Mouse (Mus musculus): ENCODE data around the gene Bptf.

The Bptf gene

DNA sequence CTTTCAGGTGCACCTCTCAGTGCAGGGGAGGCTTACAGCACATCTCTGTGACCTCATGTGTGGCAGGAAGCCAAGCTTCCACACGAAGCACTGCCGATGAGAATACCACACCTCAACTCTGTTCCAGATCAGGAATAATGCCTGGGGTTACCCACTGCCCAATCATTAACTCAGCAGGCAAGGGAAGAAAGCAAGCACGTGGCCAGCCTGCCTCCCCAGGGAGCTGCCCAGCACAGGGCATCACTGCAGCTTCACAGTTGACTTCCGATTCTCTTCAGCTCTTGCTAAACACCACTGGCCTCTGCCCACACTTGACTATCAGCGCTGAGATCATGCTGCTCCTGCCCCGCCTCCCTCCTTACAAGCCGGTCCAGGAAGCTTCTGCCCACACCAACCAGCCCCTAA, 7.6 kb downstream of the Bptf start:
- 0 out of 2 replicates have a peak, but pooled peaks have one; percentile 31 for ATAC-seq (ENCODE audit: insufficient number of reproducible peaks, low FRiP score, low TSS enrichment)

DNA sequence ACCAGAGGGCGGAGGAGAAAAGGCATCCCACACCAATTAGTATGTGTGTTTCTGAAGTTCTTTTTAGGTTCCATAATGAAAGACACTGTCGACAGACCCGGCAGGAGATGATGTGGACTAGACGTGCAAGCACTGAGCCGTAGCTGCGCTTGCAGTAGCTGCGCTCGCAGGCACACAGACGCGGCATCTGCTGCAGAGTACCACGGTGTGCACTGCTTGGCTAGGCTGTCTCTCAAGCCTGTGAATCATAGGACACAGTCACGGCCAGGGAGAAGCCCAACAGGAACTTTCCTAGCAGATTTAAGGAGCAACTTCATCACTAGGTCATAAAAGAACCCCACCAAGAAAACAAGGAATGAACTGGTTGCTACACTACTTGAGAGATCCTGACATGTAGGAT, 14.1 kb downstream of the Bptf start:
- ATAC-seq (ENCODE audit: insufficient number of reproducible peaks, low FRiP score, low TSS enrichment), result no peak

DNA sequence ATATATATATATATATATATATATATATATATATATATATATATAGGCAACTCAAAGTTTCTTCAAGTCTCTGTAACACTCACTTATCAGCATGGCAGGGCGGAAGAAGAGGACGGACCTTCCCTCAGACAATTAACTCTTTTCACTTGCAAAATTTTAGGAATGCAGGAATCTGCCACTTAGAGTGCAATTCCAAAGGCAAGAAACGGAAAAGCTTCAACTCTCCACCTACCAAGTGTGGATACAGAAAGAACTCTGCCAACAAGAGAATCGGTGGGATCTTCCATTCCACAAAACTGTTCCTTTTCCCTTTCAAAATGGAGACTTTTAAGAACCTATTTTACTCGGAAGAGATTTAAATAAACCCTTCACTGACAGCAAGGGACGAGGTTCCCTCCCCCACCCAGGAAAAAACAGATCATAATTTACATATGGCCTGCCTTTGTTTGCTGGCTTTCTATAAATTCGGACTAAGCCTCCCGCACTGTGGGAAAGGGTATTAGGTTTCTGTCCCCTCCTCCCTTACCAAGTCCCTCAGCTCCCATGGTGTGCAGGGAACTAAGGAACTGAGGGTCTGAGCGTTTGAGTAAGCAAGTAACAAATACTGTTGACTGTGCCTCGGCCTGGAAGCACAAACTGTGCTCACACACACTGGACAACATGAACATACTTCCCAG, 17.9 kb downstream of the Bptf start:
- ATAC-seq (ENCODE audit: insufficient number of reproducible peaks, low FRiP score, low TSS enrichment), result no peak

DNA sequence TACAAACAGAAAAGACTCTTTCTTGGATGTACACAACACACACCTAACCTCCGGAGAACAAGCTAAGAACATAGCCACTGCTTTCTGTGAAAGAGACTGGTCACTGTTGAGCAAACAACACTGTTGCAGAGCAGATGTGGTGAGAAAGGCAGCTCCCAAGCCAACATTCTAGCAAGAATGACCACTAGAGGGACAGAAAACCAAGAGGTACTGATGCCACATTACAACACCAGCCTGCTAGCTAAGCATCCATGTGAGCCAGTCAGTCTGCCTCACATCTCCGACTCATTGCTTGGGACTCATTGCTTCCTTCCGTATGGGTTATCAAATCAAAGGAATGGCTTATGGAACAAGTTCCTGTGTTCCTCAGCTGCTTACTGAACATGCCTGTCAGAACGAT, 18.8 kb downstream of the Bptf start:
- no peak for ATAC-seq (ENCODE audit: insufficient number of reproducible peaks, low FRiP score, low TSS enrichment)

DNA sequence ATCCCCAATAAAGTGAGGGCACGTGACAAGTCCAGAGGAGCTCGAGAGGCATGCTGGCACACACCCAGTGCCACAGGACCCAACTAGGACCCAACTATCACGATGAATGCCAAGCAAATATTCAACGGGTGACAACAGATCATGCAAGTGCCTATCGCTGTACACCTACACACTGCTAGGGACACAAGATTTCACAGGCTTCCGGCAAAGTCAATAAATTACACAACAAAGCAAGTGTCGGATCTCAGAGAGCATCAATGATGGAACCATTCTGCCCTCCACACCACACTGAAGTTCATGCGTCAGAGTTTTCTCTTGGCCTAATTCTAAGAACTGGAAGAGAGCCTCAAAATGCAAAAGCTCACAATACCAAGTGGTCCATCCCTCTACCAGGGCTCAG, 22.3 kb downstream of the Bptf start:
- no peak for ATAC-seq (ENCODE audit: insufficient number of reproducible peaks, low FRiP score, low TSS enrichment)

DNA sequence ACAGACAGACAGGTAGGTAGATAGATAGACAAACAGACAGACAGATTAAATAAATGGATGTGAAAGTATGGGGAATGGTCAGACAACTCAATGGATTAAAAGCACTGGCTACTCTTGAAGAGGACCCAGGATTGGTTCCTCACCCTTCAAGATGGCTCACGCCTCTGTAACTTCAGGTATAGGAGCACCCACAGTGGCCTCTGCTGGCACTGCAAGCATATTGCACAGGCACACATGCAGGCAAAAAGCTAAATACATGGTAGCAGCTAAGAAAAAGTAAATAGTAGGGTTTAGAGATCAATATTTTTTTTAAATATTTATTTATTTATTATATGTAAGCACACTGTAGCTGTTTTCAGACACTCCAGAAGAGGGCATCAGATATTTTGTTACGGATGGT, 23.0 kb downstream of the Bptf start:
- no peak for ATAC-seq (ENCODE audit: insufficient number of reproducible peaks, low FRiP score, low TSS enrichment)

DNA sequence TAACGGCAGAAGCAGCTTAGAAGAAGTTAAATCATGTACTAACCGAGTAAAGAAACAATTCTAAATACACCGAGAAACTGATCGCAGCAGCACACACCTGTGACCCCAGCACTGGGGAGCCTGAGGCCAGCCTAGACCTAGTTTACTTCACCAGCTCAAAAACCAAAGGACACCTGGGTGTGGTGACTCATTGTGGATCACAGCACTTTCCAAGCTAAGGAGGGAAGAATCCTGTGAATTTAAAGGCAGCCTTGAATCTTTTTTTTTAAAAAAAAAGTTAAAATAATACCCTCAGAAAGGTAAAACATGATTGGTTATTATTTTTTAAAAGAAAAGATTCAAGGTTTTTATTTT, 24.2 kb downstream of the Bptf start:
- ATAC-seq (ENCODE audit: insufficient number of reproducible peaks, low FRiP score, low TSS enrichment), result no peak

DNA sequence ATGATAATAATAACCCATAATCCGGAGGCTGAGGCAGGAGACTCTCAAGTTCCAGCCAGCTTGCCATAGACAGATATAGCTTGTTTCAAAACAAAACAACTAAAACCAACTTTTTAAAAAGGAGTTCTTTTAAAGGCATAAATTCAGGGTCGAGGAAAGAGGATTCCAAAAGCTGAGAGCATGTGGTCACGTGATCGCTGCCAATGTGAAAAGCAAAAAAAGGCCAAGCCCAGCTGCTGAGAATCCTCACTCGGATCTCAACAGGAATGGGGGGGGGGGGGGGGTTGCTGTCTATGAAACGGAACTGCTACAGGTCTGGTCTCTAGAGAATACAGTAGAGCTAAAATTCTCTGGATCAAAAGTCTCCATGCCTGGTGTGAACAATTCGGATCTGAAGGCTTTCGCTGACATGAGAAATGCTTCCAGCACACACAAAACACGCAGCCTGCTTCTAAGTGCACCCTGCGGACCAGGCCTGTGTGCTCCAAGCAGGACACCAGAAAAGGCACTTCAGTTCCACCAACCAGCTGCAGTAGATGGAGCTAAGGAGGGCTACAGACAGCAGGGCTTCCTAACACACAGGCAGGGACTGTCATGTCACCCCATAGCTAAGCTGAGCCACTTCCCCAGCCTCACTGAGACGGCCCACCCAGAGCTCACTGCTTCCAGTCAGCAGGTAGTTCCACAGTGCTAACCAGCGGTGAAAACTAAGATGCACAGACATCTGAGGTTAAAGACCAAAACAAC, 24.8 kb downstream of the Bptf start:
- no peak for ATAC-seq (ENCODE audit: insufficient number of reproducible peaks, low FRiP score, low TSS enrichment)

DNA sequence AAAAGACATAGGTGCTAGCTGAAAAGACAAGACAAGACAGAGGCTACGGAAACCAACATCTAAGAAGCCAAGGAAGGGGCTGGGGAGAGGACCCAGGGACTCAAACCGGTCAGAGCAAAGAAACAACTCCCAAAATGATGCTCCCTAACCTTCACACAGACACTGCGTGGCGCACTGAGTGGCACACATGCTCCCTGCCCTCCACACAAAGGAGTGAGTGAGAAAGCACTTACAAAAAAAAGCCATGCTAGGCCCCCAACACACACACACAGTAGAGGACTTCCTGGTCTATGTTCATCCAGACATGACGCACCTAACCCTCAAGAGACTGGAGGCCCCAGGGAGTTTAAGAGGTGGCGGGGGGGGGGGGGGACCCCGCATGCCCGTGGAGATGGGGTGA, 25.5 kb downstream of the Bptf start:
- ATAC-seq (ENCODE audit: insufficient number of reproducible peaks, low FRiP score, low TSS enrichment), result no peak

DNA sequence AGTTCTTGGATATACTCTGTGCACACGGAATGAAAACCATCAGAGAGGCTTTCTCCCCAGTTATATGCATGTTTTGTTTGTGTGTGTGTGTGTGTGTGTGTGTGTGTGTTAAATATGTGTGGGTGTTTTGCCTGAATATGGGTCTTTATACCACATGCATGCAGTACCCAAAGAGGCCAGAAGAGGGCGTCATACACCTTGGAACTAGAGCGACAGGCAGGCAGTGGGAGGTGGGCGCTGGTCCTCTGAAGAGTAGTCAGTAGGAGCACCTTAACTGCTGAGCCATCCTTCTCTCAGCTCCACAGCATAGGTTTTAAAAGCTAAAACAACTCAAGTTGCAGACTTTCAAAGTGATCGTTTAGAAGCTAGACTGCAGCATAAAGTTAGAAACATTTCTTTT, 26.7 kb downstream of the Bptf start:
- no peak for ATAC-seq (ENCODE audit: insufficient number of reproducible peaks, low FRiP score, low TSS enrichment)

DNA sequence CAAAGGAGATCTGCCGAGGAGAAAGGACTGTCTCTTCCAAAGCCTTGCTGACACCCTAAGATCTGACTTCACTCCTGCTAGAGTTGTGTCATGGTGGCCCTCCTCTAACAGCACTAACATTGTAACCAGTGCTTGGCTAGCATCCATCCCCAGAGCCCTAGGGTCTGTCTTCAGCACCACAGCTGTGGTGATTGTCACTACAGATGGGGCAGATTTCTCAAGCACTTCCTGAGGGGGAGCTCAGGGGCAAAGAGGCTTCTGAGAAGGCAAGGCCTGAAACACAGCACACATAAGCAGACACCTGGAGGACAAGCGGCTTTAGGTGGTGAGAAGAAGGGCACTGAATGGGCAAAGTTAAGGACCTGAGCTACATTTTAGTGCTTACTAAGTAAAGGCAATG, 28.2 kb downstream of the Bptf start:
- no peak for ATAC-seq (ENCODE audit: insufficient number of reproducible peaks, low FRiP score, low TSS enrichment)

DNA sequence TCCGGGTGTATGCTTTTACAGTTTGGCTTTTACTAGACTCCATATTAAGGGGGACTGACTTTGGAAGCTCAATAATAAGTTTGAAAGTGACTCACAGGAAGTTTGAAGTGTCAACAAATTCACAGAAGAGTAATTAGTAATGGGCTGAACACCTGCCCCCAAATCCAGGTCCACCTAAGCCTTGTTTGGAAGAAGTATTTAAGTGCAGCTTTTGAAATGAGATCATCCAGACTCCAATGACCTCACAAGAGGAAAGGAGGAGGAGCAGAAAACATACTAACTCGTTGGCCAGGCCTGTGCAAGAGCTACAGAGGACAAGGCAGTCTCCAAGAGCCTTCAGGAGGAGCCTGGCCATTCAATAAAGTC, 28.7 kb downstream of the Bptf start:
- no peak for ATAC-seq (ENCODE audit: insufficient number of reproducible peaks, low FRiP score, low TSS enrichment)

DNA sequence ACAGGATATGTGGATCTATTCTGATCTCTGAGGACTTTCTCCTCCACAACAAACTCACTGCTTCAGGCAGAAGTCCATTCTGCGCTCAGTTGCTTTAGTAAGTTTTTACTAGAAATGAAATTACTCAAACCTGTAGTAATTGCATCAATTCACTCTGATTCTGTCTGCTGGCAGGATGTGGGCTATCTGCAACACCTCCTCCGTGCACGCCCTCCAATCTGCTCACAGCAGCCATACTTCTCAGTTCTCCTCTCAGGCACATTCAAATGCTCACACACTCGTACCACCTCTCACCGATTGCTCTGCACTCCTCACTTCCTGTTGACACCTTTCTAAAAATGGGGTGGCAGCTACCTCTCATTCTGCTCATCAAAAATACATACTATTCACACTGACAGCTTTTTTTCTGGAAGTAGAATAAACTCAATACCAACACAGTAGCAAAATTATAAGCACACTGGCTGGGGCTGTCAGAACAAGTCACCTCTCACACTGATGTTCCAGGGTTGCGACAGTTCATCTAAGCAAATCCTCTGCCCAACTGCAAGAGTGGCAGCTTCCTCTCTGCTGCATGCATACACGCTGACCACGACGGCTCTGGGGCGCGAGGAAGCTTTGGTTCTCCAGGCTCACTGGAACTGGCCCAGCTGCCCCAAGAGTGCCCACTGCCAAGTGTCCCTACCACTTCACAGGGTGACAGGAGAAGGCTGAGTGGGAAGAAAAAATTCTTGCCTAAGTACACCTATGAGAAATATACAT, 29.3 kb downstream of the Bptf start:
- no peak for ATAC-seq (ENCODE audit: insufficient number of reproducible peaks, low FRiP score, low TSS enrichment)

DNA sequence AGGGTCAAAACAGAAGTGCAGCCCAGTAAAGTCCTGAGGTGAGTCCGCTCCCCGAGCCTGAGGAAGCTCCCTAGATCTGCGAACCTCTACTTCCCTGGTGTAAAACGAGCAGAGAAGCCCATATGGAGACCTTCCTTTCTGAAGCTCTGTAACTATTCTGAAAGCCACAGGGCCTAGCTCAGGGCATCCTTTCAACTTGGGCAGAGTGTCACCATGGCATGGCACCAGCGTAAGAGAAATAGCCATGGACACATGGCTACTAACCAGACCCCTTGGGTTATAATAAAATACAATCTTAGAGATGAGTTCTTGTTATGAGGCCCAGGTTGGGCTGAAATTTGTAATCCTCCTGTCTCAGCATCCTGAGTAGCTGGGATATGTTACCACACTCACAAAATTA, 35.0 kb downstream of the Bptf start:
- ATAC-seq (ENCODE audit: insufficient number of reproducible peaks, low FRiP score, low TSS enrichment), result no peak

DNA sequence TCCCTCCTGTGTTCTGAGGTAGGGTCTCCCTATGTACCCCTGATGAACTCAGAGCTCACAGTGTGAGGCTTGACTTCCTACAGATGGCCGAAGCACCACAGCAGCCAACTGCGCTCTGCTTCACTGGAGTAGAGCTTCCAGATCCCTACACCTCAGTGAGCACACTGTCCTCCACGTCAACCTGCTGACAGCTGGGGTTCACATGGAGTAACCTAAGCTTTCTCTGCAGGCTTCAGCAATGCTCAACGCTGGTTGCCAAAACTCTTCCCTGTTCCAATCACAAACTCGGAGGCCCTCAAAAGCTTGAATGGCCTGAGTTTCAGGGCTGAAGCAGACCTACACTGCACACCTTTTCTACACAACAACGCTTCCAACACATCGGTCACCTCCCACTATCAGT, 38.1 kb downstream of the Bptf start:
- peak; percentile 74; the same call in 1 of the 2 replicates for ATAC-seq (ENCODE audit: insufficient number of reproducible peaks, low FRiP score, low TSS enrichment)

DNA sequence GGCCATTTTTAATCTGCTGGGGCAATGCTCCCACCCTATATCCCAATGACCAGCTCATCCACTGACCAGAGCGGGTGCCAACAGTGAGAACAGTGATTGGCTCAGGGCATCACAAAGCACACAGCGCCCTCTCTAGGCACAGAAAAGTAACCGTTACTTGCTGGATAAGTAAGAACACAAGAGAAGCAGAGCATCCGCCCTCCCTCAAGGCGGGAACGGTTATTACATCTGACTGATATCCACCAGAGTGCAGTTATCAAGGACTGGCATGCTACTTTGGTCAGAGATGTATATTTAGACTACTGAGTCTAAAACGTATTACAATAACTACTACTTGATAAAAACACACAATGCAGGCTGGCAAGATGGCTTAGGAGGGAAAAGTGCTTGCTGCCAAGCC, 39.3 kb downstream of the Bptf start:
- ATAC-seq (ENCODE audit: insufficient number of reproducible peaks, low FRiP score, low TSS enrichment), result no peak

DNA sequence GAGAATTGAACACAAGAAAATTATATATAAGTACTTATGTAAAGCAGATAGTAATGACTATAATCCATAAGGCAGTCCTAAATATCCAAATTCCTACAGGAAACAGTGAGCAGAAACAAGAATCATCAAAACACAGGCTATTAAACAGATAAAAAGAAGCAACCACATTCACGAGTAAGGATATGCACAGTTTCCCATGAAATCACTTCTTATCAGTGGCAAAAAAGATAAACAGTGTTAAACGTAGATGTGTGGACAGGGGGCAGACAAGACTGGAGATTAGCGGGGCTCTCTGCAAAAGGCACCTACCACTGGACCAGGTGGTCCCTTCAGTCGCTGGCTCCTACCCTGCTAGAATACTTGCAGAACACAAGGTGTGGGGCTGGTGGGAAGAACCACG, 46.1 kb downstream of the Bptf start:
- no peak for ATAC-seq (ENCODE audit: insufficient number of reproducible peaks, low FRiP score, low TSS enrichment)

DNA sequence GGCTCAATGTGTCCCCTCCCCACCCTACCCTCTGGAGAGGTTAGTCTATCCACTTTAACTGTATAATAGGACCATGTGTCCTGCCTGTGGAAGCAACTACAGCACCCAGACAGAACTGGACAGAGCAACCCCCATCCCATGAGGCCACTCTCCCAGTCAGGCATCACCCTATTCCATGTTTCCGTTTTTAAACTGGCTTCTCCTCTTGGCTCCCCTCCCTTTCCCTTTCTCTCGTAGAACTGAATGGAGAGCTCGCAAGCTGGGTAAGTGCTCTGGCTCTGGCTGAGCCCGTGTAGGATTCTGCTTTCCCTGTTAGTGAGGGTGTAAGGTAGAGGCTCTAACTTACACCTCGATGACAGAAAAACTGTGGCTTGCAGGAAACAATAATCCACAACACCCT, 48.4 kb downstream of the Bptf start:
- ATAC-seq (ENCODE audit: insufficient number of reproducible peaks, low FRiP score, low TSS enrichment), result no peak

DNA sequence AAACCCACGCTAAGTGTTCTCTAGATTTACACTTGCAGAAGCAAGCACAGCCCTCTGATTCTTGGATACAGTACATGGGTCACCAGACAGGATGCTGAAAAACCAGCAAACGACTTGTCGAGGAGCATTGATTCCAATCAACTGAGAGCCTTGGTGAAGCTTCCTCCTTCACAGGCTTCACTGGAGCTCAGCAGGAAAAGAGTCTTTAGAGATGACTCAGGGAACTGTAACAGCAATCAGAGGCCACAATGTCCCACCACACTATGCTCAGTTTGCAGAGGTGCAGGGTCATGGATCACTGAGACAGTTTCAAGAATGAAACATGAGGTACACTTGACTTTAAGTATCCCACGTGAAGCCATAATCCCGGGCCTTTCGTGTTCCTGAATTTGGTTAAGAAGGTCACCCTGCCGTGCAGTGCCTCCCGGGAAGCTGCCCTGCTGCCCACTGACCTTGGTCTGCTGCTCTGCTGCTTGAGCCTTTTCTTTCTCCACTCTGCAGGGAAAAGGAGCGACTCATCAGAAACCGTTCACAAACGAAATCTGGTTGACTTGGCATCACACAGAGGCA, 66.6 kb downstream of the Bptf start:
- no peak for ATAC-seq (ENCODE audit: insufficient number of reproducible peaks, low FRiP score, low TSS enrichment)

DNA sequence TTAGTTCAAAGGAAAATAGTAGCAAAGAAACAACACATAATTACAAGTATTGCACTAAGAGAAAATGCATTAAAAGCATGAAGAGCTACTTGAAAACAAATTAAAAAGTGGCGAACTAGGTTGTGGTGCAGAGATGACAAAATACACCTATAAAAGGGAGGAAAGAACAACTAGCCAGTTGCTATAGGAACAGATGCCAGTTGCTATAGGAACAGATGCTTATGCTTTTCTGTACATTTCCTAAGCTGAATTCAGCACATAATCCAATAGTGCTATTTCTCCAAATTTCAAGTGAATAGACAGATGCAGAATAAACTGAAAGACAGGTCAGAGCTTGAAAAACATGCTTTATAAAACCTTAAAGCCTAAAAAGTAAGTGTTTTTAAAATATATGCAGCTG, 67.3 kb downstream of the Bptf start:
- no peak for ATAC-seq (ENCODE audit: insufficient number of reproducible peaks, low FRiP score, low TSS enrichment)

DNA sequence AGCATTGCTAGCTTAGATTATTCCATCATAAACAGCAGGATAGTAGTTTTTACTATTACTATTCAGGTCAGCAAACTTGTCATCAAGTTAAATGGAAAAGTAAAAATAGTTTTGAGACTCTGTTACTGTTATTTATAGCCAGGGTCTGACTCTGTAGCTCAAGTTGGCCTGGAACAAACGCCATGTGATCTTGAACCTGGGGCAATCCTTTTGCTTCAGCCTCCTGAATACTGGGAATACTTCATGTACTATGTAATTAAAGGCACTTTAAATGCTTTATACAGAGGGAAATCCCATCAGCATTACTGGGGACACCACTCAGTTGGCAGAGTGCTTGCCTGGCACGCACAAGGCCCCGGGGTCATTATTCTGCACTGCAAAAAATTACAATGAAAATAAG, 68.9 kb downstream of the Bptf start:
- ATAC-seq (ENCODE audit: insufficient number of reproducible peaks, low FRiP score, low TSS enrichment), result no peak

Data from cerebellum, adult (tissue).